Mouse (Mus musculus): ENCODE results near the gene Chmp1a. TPM values are rescaled to one million over a fixed set of nuclear protein-coding genes. Genes with fewer than 3 reads are reported as not detected.

Gene Chmp1a
- polyA plus RNA-seq, 1 experiment from 2014 or later: 141 TPM

- Histone ChIP-seq H3K27ac (no peak overlapping the region), H3K9me3 (no peaks in the 10 kb centered on the region), H3K4me2 (no peak overlapping the region), H3K27me3 (no peaks in the 10 kb centered on the region), H3K9ac (no peak overlapping the region), H3K4me1 (peaks cover 15% of the 10 kb centered on the region), H3K36me3 (no peaks in the 10 kb centered on the region), H3K4me3 (no peak overlapping the region)
- no peak for ATAC-seq (ENCODE audit: borderline replicate concordance, extremely low read depth, low FRiP score, low TSS enrichment)
- 50% methylated on average over 8 of the region's 8 CpGs for WGBS
These were observed 20.7 kb downstream of the Chmp1a start for GRCm38 (mm10) chr8:123191908-123192307.

- H3K27ac ChIP-seq: no peak overlapping the region
- H3K4me3 ChIP-seq: no peak overlapping the region
- H3K9me3 ChIP-seq: no peaks in the 10 kb centered on the region
- peak overlapping the region; percentile 27; the same call in 1 of the 2 replicates for H3K4me2 ChIP-seq
- peaks cover 27% of the 10 kb centered on the region for H3K4me1 ChIP-seq
- H3K36me3 ChIP-seq: no peaks in the 10 kb centered on the region
- peak; percentile 64; the same call in 1 of the 2 replicates for ATAC-seq (ENCODE audit: borderline replicate concordance, extremely low read depth, low FRiP score, low TSS enrichment)
- under 1% methylated on average over 9 of the region's 9 CpGs for WGBS
- H3K27me3 ChIP-seq: no peaks in the 10 kb centered on the region
- no peak overlapping the region; the same call in 1 of the 2 replicates for H3K9ac ChIP-seq
These were observed 21.9 kb downstream of the Chmp1a start for GRCm38 (mm10) chr8:123190678-123191077.

GRCm38 (mm10) chr8:123188841-123189240 is 23.7 kb downstream of the Chmp1a start:
- Histone ChIP-seq H3K4me1 (peaks cover 34% of the 10 kb centered on the region), H3K9ac (no peak overlapping the region), H3K27me3 (no peaks in the 10 kb centered on the region), H3K9me3 (no peaks in the 10 kb centered on the region), H3K4me2 (no peak overlapping the region), H3K27ac (no peak overlapping the region), H3K36me3 (no peaks in the 10 kb centered on the region), H3K4me3 (no peak overlapping the region)
- WGBS: 57% methylated on average over 7 of the region's 7 CpGs
- no peak for ATAC-seq (ENCODE audit: borderline replicate concordance, extremely low read depth, low FRiP score, low TSS enrichment)

GRCm38 (mm10) chr8:123188006-123188405 is 24.6 kb downstream of the Chmp1a start:
- Histone ChIP-seq H3K4me1 (peaks cover 34% of the 10 kb centered on the region), H3K27me3 (no peaks in the 10 kb centered on the region), H3K9me3 (no peaks in the 10 kb centered on the region), H3K4me3 (no peak overlapping the region), H3K27ac (no peak overlapping the region), H3K36me3 (no peaks in the 10 kb centered on the region), H3K4me2 (no peak overlapping the region), H3K9ac (no peak overlapping the region)
- no peak for ATAC-seq (ENCODE audit: borderline replicate concordance, extremely low read depth, low FRiP score, low TSS enrichment)
- WGBS: 76% methylated on average over 2 of the region's 2 CpGs

- H3K4me1 ChIP-seq: peaks cover 29% of the 10 kb centered on the region
- H3K27me3 ChIP-seq: no peaks in the 10 kb centered on the region
- no peaks in the 10 kb centered on the region for H3K9me3 ChIP-seq
- 10% methylated on average over 19 of the region's 19 CpGs for WGBS
- peak; percentile 61 for ATAC-seq (ENCODE audit: borderline replicate concordance, extremely low read depth, low FRiP score, low TSS enrichment)
- peak within 1 kb of the TSS; percentile 65 for H3K27ac ChIP-seq
- peak within 1 kb of the TSS; percentile 10; the same call in 1 of the 2 replicates for H3K4me2 ChIP-seq
- H3K36me3 ChIP-seq: no peaks in the 10 kb centered on the region
- no peak within 1 kb of the TSS for H3K4me3 ChIP-seq
- H3K9ac ChIP-seq: no peak within 1 kb of the TSS
These were observed 26.8 kb downstream of the Chmp1a start, which contains the start of gene Dpep1 for GRCm38 (mm10) chr8:123185566-123186409. TSS of gene Dpep1 (plus strand) at chr8:123186242.

GRCm38 (mm10) chr8:123181391-123181790 is 31.2 kb downstream of the Chmp1a start:
- Histone ChIP-seq H3K9me3 (peaks cover 3% of the 10 kb centered on the region; the same call in 1 of the 2 replicates), H3K36me3 (no peaks in the 10 kb centered on the region), H3K4me1 (peaks cover 15% of the 10 kb centered on the region), H3K27ac (no peak overlapping the region), H3K4me2 (no peak overlapping the region), H3K9ac (no peak overlapping the region), H3K27me3 (no peaks in the 10 kb centered on the region), H3K4me3 (no peak overlapping the region)
- WGBS: 60% methylated on average over 3 of the region's 3 CpGs
- ATAC-seq (ENCODE audit: borderline replicate concordance, extremely low read depth, low FRiP score, low TSS enrichment): no peak

GRCm38 (mm10) chr8:123157888-123158465 is 54.6 kb downstream of the Chmp1a start, which contains the start of gene Sult5a1:
TSS of gene Sult5a1 (minus strand) at chr8:123158315.
- H3K36me3 ChIP-seq: no peaks in the 10 kb centered on the region
- WGBS: 21% methylated on average over 13 of the region's 13 CpGs
- no peaks in the 10 kb centered on the region for H3K9me3 ChIP-seq
- peak; percentile 32; the same call in 1 of the 2 replicates for ATAC-seq (ENCODE audit: borderline replicate concordance, extremely low read depth, low FRiP score, low TSS enrichment)
- H3K27ac ChIP-seq: peak within 1 kb of the TSS; percentile 16; the same call in 1 of the 2 replicates
- peak within 1 kb of the TSS; percentile 51 for H3K4me2 ChIP-seq
- H3K4me3 ChIP-seq: peak within 1 kb of the TSS; percentile 30
- 0 out of 2 replicates have a peak within 1 kb of the TSS, but pooled peaks have one; percentile 14 for H3K9ac ChIP-seq
- H3K27me3 ChIP-seq: no peaks in the 10 kb centered on the region
- peaks cover 23% of the 10 kb centered on the region for H3K4me1 ChIP-seq

- Histone ChIP-seq H3K27ac (no peak overlapping the region), H3K4me2 (no peak overlapping the region), H3K27me3 (no peaks in the 10 kb centered on the region), H3K4me3 (no peak overlapping the region), H3K9me3 (no peaks in the 10 kb centered on the region), H3K9ac (no peak overlapping the region), H3K36me3 (no peaks in the 10 kb centered on the region), H3K4me1 (peaks cover 25% of the 10 kb centered on the region)
- WGBS: 72% methylated on average over 9 of the region's 9 CpGs
- no peak for ATAC-seq (ENCODE audit: borderline replicate concordance, extremely low read depth, low FRiP score, low TSS enrichment)
These were observed 56.3 kb downstream of the Chmp1a start for GRCm38 (mm10) chr8:123156070-123156773.

GRCm38 (mm10) chr8:123155177-123155576 is 57.4 kb downstream of the Chmp1a start:
- H3K27ac ChIP-seq: no peak overlapping the region
- H3K36me3 ChIP-seq: no peaks in the 10 kb centered on the region
- no peaks in the 10 kb centered on the region for H3K9me3 ChIP-seq
- no peak overlapping the region for H3K4me2 ChIP-seq
- no peak for ATAC-seq (ENCODE audit: borderline replicate concordance, extremely low read depth, low FRiP score, low TSS enrichment)
- H3K4me3 ChIP-seq: no peak overlapping the region
- 73% methylated on average over 5 of the region's 5 CpGs for WGBS
- H3K27me3 ChIP-seq: no peaks in the 10 kb centered on the region
- peaks cover 34% of the 10 kb centered on the region for H3K4me1 ChIP-seq
- H3K9ac ChIP-seq: no peak overlapping the region
